Mouse (Mus musculus) embryonic facial prominence, embryonic 15.5 days (tissue): ENCODE data around the gene Mmp25. TPM values are rescaled to one million over a fixed set of nuclear protein-coding genes. Genes with fewer than 3 reads are reported as not detected.

ENCODE experiments used
- polyA plus RNA-seq: library from polyadenylated mRNA; unstranded; fragments of >200 nt; fragmentation: Nextera tagmentation; extraction: Ambion mirVana; gene quantifications from 2 replicates; pipeline ENCODE4 v1.2.1, GENCODE M21; 2015

The Mmp25 gene
- polyA plus RNA-seq, 1 experiment from 2014 or later: 0.76 TPM

Other genes starting within 250 kb of the Mmp25 start
- gene Vmn2r117, start 165.6 kb downstream of the Mmp25 start, polyA plus RNA-seq: not detected in 2 replicates
- 17.8 and 19.5 TPM in 2 replicates for gene Zfp213, start 81.0 kb downstream of the Mmp25 start, polyA plus RNA-seq
- gene Zfp13, start 45.8 kb downstream of the Mmp25 start, polyA plus RNA-seq: 13.4 and 14.1 TPM in 2 replicates
- 0.08 and 0.14 TPM in 2 replicates for gene Zscan10, start 44.4 kb downstream of the Mmp25 start, polyA plus RNA-seq
- gene Bicdl2, start 15.2 kb upstream of the Mmp25 start, polyA plus RNA-seq: 15.8 and 17.0 TPM in 2 replicates
- 95.7 and 102 TPM in 2 replicates for gene Hcfc1r1, start 28.3 kb upstream of the Mmp25 start, polyA plus RNA-seq
- 42.2 and 42.9 TPM in 2 replicates for gene Thoc6, start 28.6 kb upstream of the Mmp25 start, polyA plus RNA-seq
- 29.5 and 33.2 TPM in 2 replicates for gene Tnfrsf12a, start 32.2 kb upstream of the Mmp25 start, polyA plus RNA-seq
- 19.8 and 20.2 TPM in 2 replicates for gene Cldn6, start 34.0 kb upstream of the Mmp25 start, polyA plus RNA-seq
- 13.8 and 18.3 TPM in 2 replicates for gene Cldn9, start 38.7 kb upstream of the Mmp25 start, polyA plus RNA-seq
- 1.0 and 1.1 TPM in 2 replicates for gene 1520401A03Rik, start 77.5 kb upstream of the Mmp25 start, polyA plus RNA-seq
- gene Pkmyt1, start 81.1 kb upstream of the Mmp25 start, polyA plus RNA-seq: 49.6 and 55.8 TPM in 2 replicates
- 20.9 and 27.2 TPM in 2 replicates for gene Paqr4, start 95.6 kb upstream of the Mmp25 start, polyA plus RNA-seq
- 36.8 and 38.2 TPM in 2 replicates for gene Kremen2, start 100.6 kb upstream of the Mmp25 start, polyA plus RNA-seq
- 71.9 and 72.1 TPM in 2 replicates for gene Flywch1, start 126.3 kb upstream of the Mmp25 start, polyA plus RNA-seq
- 38.3 and 44.0 TPM in 2 replicates for gene Flywch2, start 140.8 kb upstream of the Mmp25 start, polyA plus RNA-seq
- 489 and 525 TPM in 2 replicates for gene Srrm2, start 145.3 kb upstream of the Mmp25 start, polyA plus RNA-seq
- 1,038 and 1,104 TPM in 2 replicates for gene Elob, start 183.9 kb upstream of the Mmp25 start, polyA plus RNA-seq
- 0.49 and 0.85 TPM in 2 replicates for gene Prss33, start 190.8 kb upstream of the Mmp25 start, polyA plus RNA-seq
- gene Prss32, start 198.6 kb upstream of the Mmp25 start, polyA plus RNA-seq: 0.12 TPM in 1 of 2 replicates, not detected in the other
- gene Prss41, start 198.9 kb upstream of the Mmp25 start, polyA plus RNA-seq: 1.8 and 2.0 TPM in 2 replicates
- not detected in 2 replicates for gene Prss21, start 222.8 kb upstream of the Mmp25 start, polyA plus RNA-seq
- gene Dcpp1, start 235.6 kb upstream of the Mmp25 start, polyA plus RNA-seq: 3.1 TPM in 1 of 2 replicates, not detected in the other
- not detected in 2 replicates for gene Dcpp2, start 235.6 kb upstream of the Mmp25 start, polyA plus RNA-seq